Mouse (Mus musculus) induced T-regulatory cell, adult 2 months (primary cell): Measurements from ENCODE around the gene Plekho2.

ENCODE experiments used
- DNase-seq: peaks from one replicate; pipeline ENCODE4 v3.0.0-alpha.2; 2012; ENCODE audit warnings: low read depth

The Plekho2 gene

GRCm38 (mm10) chr9:65529659-65530058 lies 50.2 kb downstream of the Plekho2 start:
- no peak for DNase-seq

GRCm38 (mm10) chr9:65528417-65529038 lies 51.3 kb downstream of the Plekho2 start:
- DNase-seq, result no peak

GRCm38 (mm10) chr9:65525445-65526195 lies 54.2 kb downstream of the Plekho2 start:
- no peak for DNase-seq

- DNase-seq, result peak; percentile 88
Measured at GRCm38 (mm10) chr9:65523611-65524364, 56.1 kb downstream of the Plekho2 start.

- DNase-seq, result no peak
Measured at GRCm38 (mm10) chr9:65520505-65520876, 59.3 kb downstream of the Plekho2 start.

GRCm38 (mm10) chr9:65519807-65520504 lies 59.9 kb downstream of the Plekho2 start, which contains the start of gene Ankdd1a:
Gene Ankdd1a, minus strand, starts transcription at chr9:65520193.
- no peak for DNase-seq

- DNase-seq, result no peak
Measured at GRCm38 (mm10) chr9:65514851-65515261, 65.0 kb downstream of the Plekho2 start.

- no peak for DNase-seq
Measured at GRCm38 (mm10) chr9:65514431-65514830, 65.4 kb downstream of the Plekho2 start.

GRCm38 (mm10) chr9:65512520-65512919 lies 67.3 kb downstream of the Plekho2 start:
- DNase-seq, result no peak

- no peak for DNase-seq
Measured at GRCm38 (mm10) chr9:65508449-65508848, 71.4 kb downstream of the Plekho2 start.

- no peak for DNase-seq
Measured at GRCm38 (mm10) chr9:65502721-65503505, 76.9 kb downstream of the Plekho2 start.
